Mouse (Mus musculus) spleen, postnatal 36 days (tissue): ENCODE measurements around the gene Ces2g.

Source experiments
- DNase-seq, 2 experiments: peaks; one replicate each; pipeline ENCODE4 v3.0.0; 2022; ENCODE audit warnings: low spot score in 2 of 2, mixed read lengths in 1 of 2

Gene Ces2g

DNA sequence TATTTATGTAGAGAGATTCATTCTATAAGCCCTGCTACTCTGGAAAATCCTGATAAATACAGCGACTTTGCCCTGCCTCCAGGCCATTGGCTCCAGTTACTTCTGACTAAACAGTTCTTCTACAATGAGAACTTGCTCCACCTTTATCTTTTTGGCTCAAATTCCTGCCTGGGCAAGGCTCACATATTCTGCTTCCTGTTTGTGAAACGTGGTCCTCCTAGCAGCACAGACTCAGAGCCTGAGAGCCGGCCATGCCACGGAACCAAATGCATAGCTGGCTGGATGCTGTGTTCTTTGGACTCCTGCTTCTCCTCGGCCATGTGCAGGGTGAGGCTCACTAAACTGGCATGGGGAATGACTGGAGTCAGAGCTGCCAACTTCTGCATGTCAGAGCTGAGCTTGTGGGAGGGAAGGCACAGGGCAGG lies at the start of gene Ces2g:
Ces2g (plus strand) TSS at position 182 of the 425 bp plus-strand sequence.
- DNase-seq, result peak; percentile 33 to 47

DNA sequence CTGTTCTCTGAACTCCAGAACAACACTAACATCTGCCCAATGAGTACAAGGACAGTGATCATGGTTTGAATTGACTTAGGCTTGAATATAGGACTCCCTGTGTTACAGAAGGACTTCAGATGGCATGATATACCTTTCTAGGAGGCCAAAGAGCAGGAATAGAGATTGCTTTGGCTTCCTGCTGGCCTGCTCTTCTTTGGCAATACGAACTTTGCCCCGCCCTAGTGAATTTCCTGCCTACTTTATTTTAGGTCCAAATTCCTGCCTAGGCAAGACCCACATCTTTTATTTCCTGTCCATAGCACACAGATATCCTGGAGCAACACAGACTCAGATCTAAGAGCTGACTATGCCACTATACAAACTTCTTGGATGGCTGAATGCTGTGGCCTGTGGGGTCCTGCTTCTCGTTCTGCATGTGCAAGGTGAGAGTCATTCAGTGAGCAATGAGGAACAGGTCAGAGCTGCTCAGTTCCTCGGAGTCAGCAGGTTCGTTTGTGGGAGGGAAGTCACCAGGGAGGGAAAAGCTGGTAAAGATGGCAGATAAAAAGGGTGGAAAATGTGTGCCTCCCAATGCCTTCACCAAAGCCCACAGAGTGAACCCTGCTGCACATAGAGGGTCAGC lies 35.4 kb upstream of the Ces2g start, which contains the start of gene Ces2e:
Ces2e (plus strand) TSS at position 289 of the 625 bp plus-strand sequence.
- DNase-seq, result no peak

DNA sequence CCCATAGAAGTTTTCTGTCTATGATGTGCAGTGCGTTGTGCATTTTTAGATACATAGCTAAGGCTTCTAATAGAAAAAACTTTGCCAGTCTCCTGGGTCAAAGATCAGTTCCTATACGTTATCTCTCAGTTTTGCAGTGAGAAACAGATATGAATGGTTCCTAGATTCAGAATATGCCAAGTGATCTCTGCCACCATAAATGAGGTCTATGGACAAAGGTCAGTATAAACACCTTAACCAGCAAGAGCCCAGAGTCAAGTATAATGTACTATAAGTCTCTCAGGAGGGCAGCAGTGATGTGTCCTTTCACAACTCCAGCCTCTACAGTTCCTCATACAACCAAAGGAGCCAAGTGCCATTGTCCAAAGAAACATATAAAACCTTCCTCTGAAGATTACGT lies 34.2 kb upstream of the Ces2g start:
- no peak for DNase-seq

DNA sequence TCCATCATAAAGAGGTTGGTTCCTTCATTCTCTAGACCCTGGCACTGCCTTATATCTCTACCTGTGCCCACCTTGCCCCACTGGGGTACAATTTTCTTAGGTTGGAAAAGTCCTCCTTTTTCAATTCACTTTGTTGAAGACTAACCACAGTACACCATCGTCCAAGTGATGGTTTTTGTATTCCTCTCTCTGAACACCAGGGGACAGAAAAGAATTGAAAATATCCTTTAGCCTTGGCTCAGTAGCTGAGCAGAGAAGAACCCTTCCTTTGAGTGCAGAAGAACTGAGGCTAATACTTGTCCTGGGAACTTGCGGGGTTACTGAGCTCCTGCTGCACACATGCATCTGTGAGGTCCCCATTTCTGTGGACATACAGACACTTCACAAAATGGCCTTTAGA lies 16.9 kb upstream of the Ces2g start:
- DNase-seq, result no peak

- DNase-seq, result no peak
Measured at GRCm38 (mm10) chr8:104947056-104947455, 14.5 kb upstream of the Ces2g start, which contains the start of gene Ces2f. TSS of gene Ces2f (plus strand) at chr8:104947356.

GRCm38 (mm10) chr8:104949031-104949430 lies 12.5 kb upstream of the Ces2g start:
- DNase-seq, result no peak

GRCm38 (mm10) chr8:104962229-104962901 lies 847 bp downstream of the Ces2g start:
- peak; percentile 30 to 59 for DNase-seq

DNA sequence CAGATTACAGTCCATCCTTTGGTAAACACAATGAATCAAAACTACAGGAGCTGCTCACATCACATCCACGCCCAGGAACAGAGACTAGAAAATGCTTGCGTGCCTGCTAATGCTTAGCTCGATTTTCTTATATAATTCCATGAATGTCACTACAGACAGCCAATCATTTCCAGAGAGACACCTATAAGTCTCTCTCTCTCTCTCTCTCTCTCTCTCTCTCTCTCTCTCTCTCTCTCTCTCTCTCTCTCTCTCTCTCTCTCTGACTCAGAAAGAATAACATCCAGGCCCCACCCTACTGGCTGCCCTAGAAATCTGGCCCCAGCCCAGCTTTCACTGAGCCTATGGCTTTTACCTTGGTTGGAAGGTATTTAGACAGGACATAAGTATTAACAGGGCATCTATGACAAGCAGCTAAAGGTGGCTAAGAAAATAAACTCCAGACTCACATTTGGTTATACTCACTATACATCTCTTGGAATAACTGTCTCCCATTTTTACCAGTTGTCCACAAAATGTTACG lies 1.9 kb downstream of the Ces2g start:
- no peak for DNase-seq

DNA sequence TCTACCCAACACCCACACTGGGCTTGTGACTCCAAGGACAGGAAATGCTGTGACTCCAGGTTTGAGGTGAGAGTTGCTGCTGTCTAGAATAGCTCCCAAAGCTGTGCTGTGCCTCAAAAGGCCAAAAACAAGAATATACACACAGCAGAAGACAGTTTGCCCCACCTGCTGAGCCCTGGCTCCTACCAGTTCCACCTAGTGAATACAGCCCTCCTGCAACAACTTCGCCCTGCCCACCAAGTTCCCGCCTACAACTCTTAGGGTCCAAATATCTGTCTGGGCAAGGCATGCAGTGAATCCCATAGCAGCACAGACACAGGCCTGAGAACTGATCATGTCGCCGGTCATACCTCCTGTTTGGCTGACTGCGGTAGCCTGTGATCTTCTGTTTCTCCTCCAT lies 22.6 kb downstream of the Ces2g start:
- no peak for DNase-seq

GRCm38 (mm10) chr8:104984942-104985341 lies 23.4 kb downstream of the Ces2g start:
- DNase-seq, result no peak

DNA sequence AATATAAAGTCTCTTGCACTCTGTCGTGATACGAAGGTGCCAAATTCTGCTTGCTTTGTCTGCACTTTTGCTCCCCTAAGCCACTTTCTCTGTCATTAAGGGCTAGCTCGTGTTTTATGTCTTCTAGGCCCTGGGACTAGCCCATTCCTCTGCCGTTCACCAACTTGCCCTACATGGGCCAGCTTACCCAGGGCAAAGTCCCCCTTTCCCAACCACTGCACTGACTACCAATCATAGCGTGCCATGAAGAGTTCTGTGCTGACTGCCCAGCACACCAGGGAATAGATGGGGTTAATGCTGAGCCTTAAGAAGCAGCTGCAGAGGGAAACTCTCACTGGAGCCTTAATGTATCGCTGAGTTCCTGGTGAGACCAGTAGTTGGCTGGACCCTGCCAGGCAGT lies 36.7 kb downstream of the Ces2g start:
- DNase-seq, result no peak

DNA sequence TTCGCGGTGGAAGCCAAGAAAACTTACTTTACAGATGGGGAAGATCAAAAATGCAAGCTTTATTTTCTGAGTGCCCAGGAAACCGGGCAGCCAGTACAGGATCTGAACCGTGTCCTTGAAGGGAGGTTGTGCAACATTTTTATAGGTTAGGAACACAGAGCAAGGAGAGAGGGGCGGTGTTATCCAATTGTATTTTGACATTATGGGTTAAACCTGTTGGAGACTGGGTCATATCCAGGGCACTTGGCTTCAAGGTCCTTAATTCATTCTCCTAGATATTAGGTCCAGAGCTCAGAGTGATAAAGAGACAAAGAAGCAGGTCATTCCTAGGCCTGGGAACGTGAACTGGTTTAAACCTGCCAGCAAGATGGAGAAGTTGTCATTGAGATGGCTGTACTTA lies 37.7 kb downstream of the Ces2g start:
- no peak for DNase-seq

DNA sequence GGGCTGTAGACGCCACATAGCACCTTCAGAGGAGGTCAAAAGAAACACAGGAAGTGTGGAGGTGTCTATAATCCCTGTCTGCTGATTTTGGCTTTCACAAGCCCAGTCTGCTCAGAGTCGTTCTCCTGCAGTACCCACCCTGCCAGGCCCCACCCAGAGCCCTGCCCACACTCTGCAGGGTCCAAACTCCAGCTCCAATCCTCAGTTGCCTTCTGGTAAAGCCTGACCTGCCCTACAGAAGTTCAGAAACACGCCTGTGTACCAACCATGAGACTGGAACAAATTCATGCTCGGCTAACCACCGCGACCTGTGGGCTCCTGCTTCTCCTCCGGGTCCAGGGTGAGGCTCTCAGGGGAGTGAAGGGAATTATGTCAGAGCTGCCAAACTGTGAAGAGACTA lies 39.1 kb downstream of the Ces2g start, which contains the start of gene Ces2h:
Ces2h (plus strand) TSS at position 268 of the 400 bp plus-strand sequence.
- no peak for DNase-seq

- no peak for DNase-seq
Measured at GRCm38 (mm10) chr8:105010000-105010399, 48.5 kb downstream of the Ces2g start.

DNA sequence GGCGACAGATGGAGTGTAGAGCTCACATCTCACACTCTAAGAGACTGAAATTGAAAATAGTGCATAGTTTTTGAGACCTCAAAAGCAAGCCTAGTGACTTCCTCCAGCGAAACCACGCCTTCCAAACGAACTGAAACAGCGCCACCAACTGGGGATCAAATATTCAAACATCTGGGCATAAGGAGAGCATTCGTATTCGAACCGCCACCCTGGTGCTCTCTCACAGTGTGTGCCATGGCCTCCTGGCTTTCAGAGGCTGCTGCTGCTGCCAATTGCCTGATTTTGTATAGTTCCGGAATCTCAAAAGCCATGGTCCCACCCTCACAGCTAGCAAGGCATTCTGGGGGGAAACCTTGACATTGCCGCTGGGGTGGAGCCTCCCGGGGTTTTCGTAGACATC lies 49.6 kb downstream of the Ces2g start:
- no peak for DNase-seq

GRCm38 (mm10) chr8:105014391-105014790 lies 52.9 kb downstream of the Ces2g start:
- no peak for DNase-seq
